Mouse (Mus musculus): ENCODE results near the gene Ifit2. TPM values are rescaled to one million over a fixed set of nuclear protein-coding genes. Genes with fewer than 3 reads are reported as not detected.
"Not testable (repeated sequence)": the region's sequence is repeated elsewhere in the genome, so short reads cannot be mapped to it uniquely, and the experiment has no call there.

The Ifit2 gene
- polyA plus RNA-seq, 1 experiment from 2014 or later: 8.9 TPM

DNA sequence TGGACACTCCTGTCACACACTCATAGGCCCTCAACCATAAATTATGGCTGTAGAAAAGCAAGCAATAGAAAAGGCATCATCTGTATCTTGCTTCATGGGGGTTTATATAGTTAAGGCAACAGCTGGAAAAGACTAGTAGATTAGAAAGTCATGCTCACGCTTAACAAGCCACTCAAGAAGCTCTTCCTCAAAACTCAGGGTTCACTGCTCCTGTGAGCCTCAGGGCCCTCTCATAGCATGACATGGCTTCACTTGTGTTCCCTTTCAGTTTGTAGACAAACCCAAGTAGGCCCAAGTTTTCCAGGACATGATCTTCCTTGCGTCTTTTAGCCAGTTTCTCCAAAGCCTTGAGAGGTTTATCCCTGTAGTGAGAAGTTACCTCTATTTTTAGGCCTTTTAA lies 43.0 kb downstream of the Ifit2 start:
- DNase-seq (ENCODE audit: low spot score): no peak
- Histone ChIP-seq H3K4me1 (replicated peaks; ENCODE audit: control insufficient read depth, insufficient read depth, low read length) (no peaks in the 10 kb centered on the region), H3K27ac (ENCODE audit: low read depth) (no peak overlapping the region), H3K4me2 (ENCODE audit: low read length) (no peak overlapping the region), H3K9me3 (ENCODE audit: control insufficient read depth, low read length) (no peaks in the 10 kb centered on the region), H3K9ac (ENCODE audit: low read length) (no peak overlapping the region), H3K27me3 (replicated peaks; ENCODE audit: control insufficient read depth, insufficient read depth, low read length) (no peaks in the 10 kb centered on the region), H3K4me3 (ENCODE audit: low read depth, low read length) (no peak overlapping the region), H3K36me3 (ENCODE audit: control insufficient read depth, insufficient read depth, low read length) (no peaks in the 10 kb centered on the region)
- ATAC-seq (replicated peaks; ENCODE audit: low FRiP score, low TSS enrichment, low read depth): no peak
- WGBS: 91% methylated on average over 2 of the region's 2 CpGs

- not testable (repeated sequence) for ATAC-seq (replicated peaks; ENCODE audit: low FRiP score, low TSS enrichment, low read depth)
Observed at GRCm38 (mm10) chr19:34594523-34594922, 44.0 kb downstream of the Ifit2 start.

GRCm38 (mm10) chr19:34596811-34597210 lies 46.3 kb downstream of the Ifit2 start:
- Histone ChIP-seq H3K4me3 (ENCODE audit: low read depth, low read length) (no peak overlapping the region), H3K27me3 (replicated peaks; ENCODE audit: control insufficient read depth, insufficient read depth, low read length) (no peaks in the 10 kb centered on the region), H3K27ac (ENCODE audit: low read depth) (no peak overlapping the region), H3K9ac (ENCODE audit: low read length) (no peak overlapping the region), H3K9me3 (ENCODE audit: control insufficient read depth, low read length) (no peaks in the 10 kb centered on the region), H3K36me3 (ENCODE audit: control insufficient read depth, insufficient read depth, low read length) (no peaks in the 10 kb centered on the region), H3K4me2 (ENCODE audit: low read length) (no peak overlapping the region), H3K4me1 (replicated peaks; ENCODE audit: control insufficient read depth, insufficient read depth, low read length) (no peaks in the 10 kb centered on the region)
- no peak for DNase-seq (ENCODE audit: low spot score)
- no peak for ATAC-seq (replicated peaks; ENCODE audit: low FRiP score, low TSS enrichment, low read depth)

More at GRCm38 (mm10) chr19:34594523-34594922, 44.0 kb downstream of the Ifit2 start:
- H3K9me3 ChIP-seq (ENCODE audit: control insufficient read depth, low read length); DNase-seq (ENCODE audit: low spot score); H3K4me2 ChIP-seq (ENCODE audit: low read length); H3K27ac ChIP-seq (ENCODE audit: low read depth); H3K4me1 ChIP-seq (replicated peaks; ENCODE audit: control insufficient read depth, insufficient read depth, low read length); H3K9ac ChIP-seq (ENCODE audit: low read length); H3K27me3 ChIP-seq (replicated peaks; ENCODE audit: control insufficient read depth, insufficient read depth, low read length); H3K4me3 ChIP-seq (ENCODE audit: low read depth, low read length); H3K36me3 ChIP-seq (ENCODE audit: control insufficient read depth, insufficient read depth, low read length): not testable (repeated sequence)
- WGBS: 83% methylated on average over 3 of the region's 3 CpGs

GRCm38 (mm10) chr19:34598341-34598740 lies 47.8 kb downstream of the Ifit2 start:
- Histone ChIP-seq H3K9me3 (ENCODE audit: control insufficient read depth, low read length) (no peaks in the 10 kb centered on the region), H3K9ac (ENCODE audit: low read length) (no peak overlapping the region), H3K4me3 (ENCODE audit: low read depth, low read length) (no peak overlapping the region), H3K4me1 (replicated peaks; ENCODE audit: control insufficient read depth, insufficient read depth, low read length) (no peaks in the 10 kb centered on the region), H3K27ac (ENCODE audit: low read depth) (no peak overlapping the region), H3K36me3 (ENCODE audit: control insufficient read depth, insufficient read depth, low read length) (no peaks in the 10 kb centered on the region), H3K4me2 (ENCODE audit: low read length) (no peak overlapping the region), H3K27me3 (replicated peaks; ENCODE audit: control insufficient read depth, insufficient read depth, low read length) (no peaks in the 10 kb centered on the region)
- DNase-seq (ENCODE audit: low spot score) (no peak), ATAC-seq (replicated peaks; ENCODE audit: low FRiP score, low TSS enrichment, low read depth) (no peak)
- 86% methylated on average over 2 of the region's 2 CpGs for WGBS

DNA sequence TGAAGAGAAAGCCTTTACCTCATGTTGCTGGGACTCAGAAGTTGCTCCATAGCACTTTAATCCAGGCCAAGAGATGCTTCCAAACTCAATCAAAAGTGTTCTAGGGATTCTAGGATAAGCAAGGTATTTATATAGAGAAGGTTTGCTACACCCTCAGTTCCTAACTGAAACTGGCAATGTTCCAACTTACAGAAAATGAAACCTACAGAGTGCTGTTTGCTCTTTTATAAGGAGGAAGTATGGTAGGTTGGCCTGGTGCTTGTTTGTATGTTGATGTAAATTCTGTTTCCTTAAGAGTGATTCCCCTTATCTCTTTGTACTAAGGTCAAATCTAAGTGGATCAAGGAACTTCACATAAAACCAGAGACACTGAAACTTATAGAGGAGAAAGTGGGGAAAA lies 48.8 kb downstream of the Ifit2 start:
- H3K4me3 ChIP-seq (ENCODE audit: low read depth, low read length); H3K9ac ChIP-seq (ENCODE audit: low read length); H3K4me1 ChIP-seq (replicated peaks; ENCODE audit: control insufficient read depth, insufficient read depth, low read length); H3K27me3 ChIP-seq (replicated peaks; ENCODE audit: control insufficient read depth, insufficient read depth, low read length); ATAC-seq (replicated peaks; ENCODE audit: low FRiP score, low TSS enrichment, low read depth); H3K9me3 ChIP-seq (ENCODE audit: control insufficient read depth, low read length); DNase-seq (ENCODE audit: low spot score); H3K27ac ChIP-seq (ENCODE audit: low read depth); H3K36me3 ChIP-seq (ENCODE audit: control insufficient read depth, insufficient read depth, low read length); H3K4me2 ChIP-seq (ENCODE audit: low read length): not testable (repeated sequence)

DNA sequence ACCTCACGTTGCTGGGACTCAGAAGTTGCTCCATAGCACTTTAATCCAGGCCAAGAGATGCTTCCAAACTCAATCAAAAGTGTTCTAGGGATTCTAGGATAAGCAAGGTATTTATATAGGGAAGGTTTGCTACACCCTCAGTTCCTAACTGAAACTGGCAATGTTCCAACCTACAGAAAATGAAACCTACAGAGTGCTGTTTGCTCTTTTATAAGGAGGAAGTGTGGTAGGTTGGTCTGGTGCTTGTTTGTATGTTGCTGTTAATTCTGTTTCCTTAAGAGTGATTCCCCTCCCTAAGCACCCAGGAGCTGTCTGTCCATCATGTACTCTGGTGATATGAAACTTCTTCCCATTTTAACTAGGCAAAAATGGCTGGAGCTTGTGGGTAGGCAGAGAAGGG lies 51.4 kb downstream of the Ifit2 start, which contains the start of gene Ifit1bl1:
Gene Ifit1bl1 (minus strand): TSS at position 69 of the 400 bp plus-strand sequence.
- WGBS: 58% methylated on average over 1 of the region's 1 CpGs
- H3K9ac ChIP-seq (ENCODE audit: low read length); H3K9me3 ChIP-seq (ENCODE audit: control insufficient read depth, low read length); H3K27me3 ChIP-seq (replicated peaks; ENCODE audit: control insufficient read depth, insufficient read depth, low read length); H3K27ac ChIP-seq (ENCODE audit: low read depth); H3K4me3 ChIP-seq (ENCODE audit: low read depth, low read length); ATAC-seq (replicated peaks; ENCODE audit: low FRiP score, low TSS enrichment, low read depth); H3K36me3 ChIP-seq (ENCODE audit: control insufficient read depth, insufficient read depth, low read length); H3K4me1 ChIP-seq (replicated peaks; ENCODE audit: control insufficient read depth, insufficient read depth, low read length); DNase-seq (ENCODE audit: low spot score); H3K4me2 ChIP-seq (ENCODE audit: low read length): not testable (repeated sequence)

DNA sequence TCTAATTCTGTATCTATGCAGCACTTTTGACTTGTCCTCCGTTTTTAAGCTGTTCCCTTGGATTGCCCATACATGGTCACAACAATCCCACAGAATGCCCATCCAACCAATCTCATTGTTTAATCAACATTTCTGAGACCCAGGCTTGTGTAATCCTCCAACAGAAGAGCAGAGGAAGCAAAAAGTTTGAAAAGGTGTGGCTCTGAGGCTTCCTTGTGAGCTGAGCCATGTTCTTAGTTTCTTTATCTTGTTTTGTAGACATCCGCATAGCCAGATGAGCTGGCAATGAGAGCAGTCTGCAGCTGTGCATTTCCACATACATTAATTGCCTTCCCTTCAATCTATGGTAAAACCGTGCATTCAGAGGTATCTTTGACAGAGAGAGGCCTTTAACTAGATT lies 55.0 kb downstream of the Ifit2 start:
- DNase-seq (ENCODE audit: low spot score) (no peak), ATAC-seq (replicated peaks; ENCODE audit: low FRiP score, low TSS enrichment, low read depth) (no peak)
- WGBS: 90% methylated on average over 3 of the region's 3 CpGs
- Histone ChIP-seq H3K27ac (ENCODE audit: low read depth) (no peak overlapping the region), H3K4me2 (ENCODE audit: low read length) (no peak overlapping the region), H3K9ac (ENCODE audit: low read length) (no peak overlapping the region), H3K36me3 (ENCODE audit: control insufficient read depth, insufficient read depth, low read length) (no peaks in the 10 kb centered on the region), H3K9me3 (ENCODE audit: control insufficient read depth, low read length) (no peaks in the 10 kb centered on the region), H3K27me3 (replicated peaks; ENCODE audit: control insufficient read depth, insufficient read depth, low read length) (no peaks in the 10 kb centered on the region), H3K4me3 (ENCODE audit: low read depth, low read length) (no peak overlapping the region), H3K4me1 (replicated peaks; ENCODE audit: control insufficient read depth, insufficient read depth, low read length) (no peaks in the 10 kb centered on the region)

GRCm38 (mm10) chr19:34607237-34608051 lies 57.0 kb downstream of the Ifit2 start, which contains the start of gene Ifit3b:
TSS of gene Ifit3b (plus strand) at chr19:34607970.
- WGBS: 31% methylated on average over 4 of the region's 4 CpGs
- H3K9me3 ChIP-seq (ENCODE audit: control insufficient read depth, low read length); H3K4me1 ChIP-seq (replicated peaks; ENCODE audit: control insufficient read depth, insufficient read depth, low read length); H3K4me3 ChIP-seq (ENCODE audit: low read depth, low read length); H3K27ac ChIP-seq (ENCODE audit: low read depth); H3K4me2 ChIP-seq (ENCODE audit: low read length); H3K27me3 ChIP-seq (replicated peaks; ENCODE audit: control insufficient read depth, insufficient read depth, low read length); H3K36me3 ChIP-seq (ENCODE audit: control insufficient read depth, insufficient read depth, low read length); DNase-seq (ENCODE audit: low spot score); H3K9ac ChIP-seq (ENCODE audit: low read length): not testable (repeated sequence)
- peak; percentile 55; the same call in 1 of the 2 replicates for ATAC-seq (replicated peaks; ENCODE audit: low FRiP score, low TSS enrichment, low read depth)

- not testable (repeated sequence) for H3K4me3 ChIP-seq (ENCODE audit: low read depth, low read length); H3K27me3 ChIP-seq (replicated peaks; ENCODE audit: control insufficient read depth, insufficient read depth, low read length); H3K9ac ChIP-seq (ENCODE audit: low read length); ATAC-seq (replicated peaks; ENCODE audit: low FRiP score, low TSS enrichment, low read depth); H3K27ac ChIP-seq (ENCODE audit: low read depth); DNase-seq (ENCODE audit: low spot score); H3K36me3 ChIP-seq (ENCODE audit: control insufficient read depth, insufficient read depth, low read length); H3K4me2 ChIP-seq (ENCODE audit: low read length); H3K4me1 ChIP-seq (replicated peaks; ENCODE audit: control insufficient read depth, insufficient read depth, low read length); H3K9me3 ChIP-seq (ENCODE audit: control insufficient read depth, low read length)
- WGBS: 73% methylated on average over 3 of the region's 3 CpGs
Observed at GRCm38 (mm10) chr19:34610118-34610517, 59.6 kb downstream of the Ifit2 start.

All from intestine, embryonic 14.5 days (tissue).